Mouse (Mus musculus) skeletal muscle tissue, adult 2 months (tissue): Measurements from ENCODE around the gene Ube2t.

Source experiments
- DNase-seq: peaks from one replicate; pipeline ENCODE4 v3.0.0-alpha.2; 2012; ENCODE audit warnings: low read depth, low spot score

Ube2t gene

DNA sequence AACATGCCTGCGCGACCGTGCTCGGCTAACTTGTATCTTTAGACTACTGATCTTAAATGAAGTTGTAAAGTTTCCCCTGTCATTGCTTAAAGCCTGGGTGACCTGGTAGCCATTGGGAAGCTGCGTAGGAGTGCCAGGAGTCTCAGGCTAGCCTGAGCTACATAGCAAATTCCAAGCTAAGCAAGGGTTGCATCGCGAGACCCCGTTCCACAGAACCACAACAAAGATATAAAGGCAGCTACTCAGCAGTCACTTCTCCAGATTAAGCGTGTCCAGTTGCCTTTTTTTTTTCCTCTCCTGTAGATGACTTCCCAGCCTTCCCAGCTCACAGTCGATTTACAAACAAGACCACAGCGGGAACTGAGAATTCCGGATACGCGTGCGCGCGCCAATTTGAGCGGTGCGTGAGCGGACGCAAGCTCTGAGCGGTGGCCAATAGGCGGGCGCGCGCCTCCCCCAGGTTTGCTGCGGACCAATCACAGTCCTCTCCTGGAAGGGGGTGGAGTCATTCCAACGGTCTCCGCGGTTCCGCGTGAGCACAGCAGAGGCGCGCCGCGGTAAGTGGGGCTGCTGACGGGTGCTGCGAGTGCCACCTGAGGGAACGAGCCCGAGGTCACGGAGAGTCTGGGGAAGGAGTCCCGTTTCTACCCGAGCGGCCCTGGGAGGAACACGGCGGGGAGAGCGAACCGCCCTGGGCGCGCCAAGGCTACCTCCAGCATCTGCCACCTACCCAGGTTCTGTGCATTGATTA, at the start of gene Ube2t:
TSS of gene Ube2t (plus strand) at position 513 of the 751 bp plus-strand sequence.
- peak; percentile 91 for DNase-seq

DNA sequence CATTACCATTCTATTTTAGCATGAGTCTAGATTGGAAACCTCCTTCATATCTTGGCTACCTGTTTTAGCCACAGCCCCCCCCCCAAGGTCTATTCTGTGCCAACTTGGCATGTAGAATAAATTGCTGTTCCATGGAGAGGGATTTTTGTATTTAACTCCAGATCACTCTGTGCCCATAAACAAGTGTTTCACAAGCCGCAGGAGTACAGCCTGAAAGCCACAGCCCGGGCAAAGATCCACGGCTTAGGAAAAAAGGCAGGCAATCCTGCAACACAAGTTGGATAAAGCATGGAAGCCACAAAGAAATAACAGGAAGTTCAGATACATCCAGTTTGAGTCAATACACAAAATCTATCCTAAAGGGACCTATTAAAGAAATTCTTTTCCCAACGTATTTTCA, 48.8 kb upstream of the Ube2t start:
- peak; percentile 86 for DNase-seq

DNA sequence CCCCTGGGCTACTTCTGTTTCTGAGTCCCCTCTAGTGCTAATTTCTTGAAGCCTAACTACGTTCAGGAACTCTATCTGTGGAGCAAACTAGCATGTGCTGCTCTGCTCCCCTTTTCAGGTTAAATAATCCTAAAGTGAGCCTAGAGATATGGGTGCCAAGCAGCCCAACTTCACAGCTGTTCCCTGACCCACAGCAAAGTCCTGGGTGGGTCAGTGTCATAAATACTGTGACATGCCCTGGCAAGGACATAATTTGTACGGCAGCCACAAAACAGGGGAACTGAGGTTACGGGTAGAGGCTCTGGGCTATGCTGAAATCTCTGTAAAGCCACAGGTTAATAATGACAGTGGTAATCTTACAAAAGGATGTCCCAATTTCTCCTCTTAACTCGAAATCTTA, 46.9 kb upstream of the Ube2t start:
- peak; percentile 64 for DNase-seq

DNA sequence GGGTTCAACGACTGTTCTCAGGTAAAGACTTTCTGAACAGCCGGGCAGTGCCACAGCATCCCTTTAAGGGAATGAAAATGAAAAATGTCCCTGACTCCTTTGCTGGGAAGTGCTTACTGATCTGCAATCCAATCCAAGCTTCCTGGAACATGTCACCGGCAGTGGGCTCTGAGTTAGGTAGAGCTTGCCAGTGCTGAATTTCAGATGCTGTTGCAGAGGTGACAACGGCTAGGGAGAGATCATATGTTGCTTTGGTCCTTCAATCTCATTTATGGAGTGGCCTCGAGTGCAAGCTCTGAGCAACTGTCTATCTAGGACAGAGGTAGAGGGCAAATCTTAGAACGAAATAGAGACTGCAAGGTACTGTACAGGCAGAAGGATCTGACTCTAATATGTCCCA, 43.4 kb upstream of the Ube2t start:
- DNase-seq: peak; percentile 89

DNA sequence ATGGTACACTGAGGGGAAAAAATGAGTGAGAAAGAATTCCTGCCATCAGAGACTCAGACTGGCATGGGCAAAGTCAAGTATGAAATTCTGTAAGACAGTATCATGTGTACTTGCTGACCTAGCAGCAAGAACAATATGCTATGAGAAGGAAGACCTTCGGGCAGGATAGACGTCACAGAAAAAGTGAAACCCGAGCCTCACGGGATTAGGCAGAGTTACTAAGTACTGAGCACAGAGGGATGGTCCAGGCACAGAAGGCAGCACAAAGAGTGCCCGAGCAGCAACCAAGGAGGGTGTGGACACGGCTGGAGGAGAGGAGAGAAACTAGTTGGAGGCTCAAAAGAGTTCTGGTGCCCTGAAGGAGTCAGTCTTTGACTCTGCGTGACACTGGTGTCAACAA, 29.9 kb upstream of the Ube2t start:
- DNase-seq: peak; percentile 79

DNA sequence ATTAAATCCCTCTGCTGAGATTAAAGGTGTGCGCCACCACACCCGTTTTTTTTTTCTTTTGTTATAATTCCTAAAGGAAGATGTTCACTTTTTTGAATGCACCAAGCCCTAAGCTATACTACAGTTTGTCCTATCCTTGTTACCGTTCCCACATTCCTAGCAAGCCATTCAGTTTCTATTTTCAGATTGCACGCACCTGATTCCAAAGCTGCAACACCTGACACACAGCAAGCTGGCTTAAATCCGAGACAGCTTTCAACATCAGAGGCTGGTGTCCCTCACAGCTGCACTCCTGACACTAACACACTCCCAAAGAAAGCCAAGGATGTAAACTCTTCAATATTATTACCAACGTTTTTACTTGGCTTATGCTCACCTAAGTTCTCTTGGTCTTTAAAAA, 26.0 kb upstream of the Ube2t start:
- DNase-seq: peak; percentile 46

DNA sequence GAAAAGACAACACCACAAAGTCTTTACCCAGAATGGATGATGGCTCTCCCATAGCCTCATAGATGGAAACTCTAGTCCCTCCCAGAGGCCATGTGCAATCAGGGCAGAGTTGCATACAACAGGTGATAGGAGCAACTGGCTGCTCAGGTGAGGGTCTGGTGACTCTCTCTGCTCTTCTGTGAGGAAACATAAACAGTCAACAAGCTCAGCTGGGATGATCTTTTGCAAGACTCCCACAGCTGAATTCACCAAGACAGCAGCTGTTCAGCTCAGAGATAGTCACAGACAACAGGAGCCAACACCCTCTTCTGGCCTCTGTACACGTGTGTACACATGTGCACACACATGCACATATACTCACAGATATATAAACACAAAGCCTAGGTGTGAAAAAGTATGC, 24.1 kb upstream of the Ube2t start:
- DNase-seq: no peak

DNA sequence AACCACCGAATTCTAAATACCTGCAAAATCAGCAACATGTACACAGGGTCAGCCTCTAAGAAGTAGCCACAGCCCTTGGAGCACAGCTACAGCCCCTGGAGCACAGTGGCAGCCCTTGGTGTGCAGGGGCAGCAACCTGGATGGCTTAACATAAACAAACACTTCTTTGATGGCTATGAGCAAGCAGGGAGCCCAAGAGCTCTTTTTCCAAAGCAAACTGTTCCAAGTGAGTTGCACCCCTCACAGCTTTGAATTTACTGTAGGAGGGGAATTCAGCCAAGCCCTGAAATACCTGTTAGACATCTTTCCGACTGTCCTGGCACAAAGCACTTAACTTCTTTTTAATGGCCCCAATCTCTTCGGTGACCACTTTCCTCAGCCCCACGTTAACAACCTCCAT, 21.5 kb upstream of the Ube2t start:
- DNase-seq: no peak

DNA sequence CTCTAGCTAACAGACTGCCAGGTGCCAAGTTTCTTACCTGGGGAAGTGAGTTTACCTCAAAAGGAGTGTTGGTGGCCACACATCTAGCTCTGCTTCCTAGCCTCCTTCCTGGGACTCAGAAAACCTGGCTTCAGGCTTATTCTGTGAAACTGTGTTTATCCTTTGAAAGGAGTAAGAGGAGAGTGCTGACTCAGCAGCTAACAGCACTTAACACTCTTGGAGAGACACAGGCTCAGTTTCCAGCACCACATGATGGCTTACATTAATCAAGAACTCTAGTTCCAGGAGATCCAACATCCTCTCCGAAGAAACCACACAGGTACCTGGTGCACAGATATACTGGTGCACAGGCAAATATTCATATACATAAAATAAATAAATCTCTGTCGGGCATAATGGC, 19.5 kb upstream of the Ube2t start:
- no peak for DNase-seq

DNA sequence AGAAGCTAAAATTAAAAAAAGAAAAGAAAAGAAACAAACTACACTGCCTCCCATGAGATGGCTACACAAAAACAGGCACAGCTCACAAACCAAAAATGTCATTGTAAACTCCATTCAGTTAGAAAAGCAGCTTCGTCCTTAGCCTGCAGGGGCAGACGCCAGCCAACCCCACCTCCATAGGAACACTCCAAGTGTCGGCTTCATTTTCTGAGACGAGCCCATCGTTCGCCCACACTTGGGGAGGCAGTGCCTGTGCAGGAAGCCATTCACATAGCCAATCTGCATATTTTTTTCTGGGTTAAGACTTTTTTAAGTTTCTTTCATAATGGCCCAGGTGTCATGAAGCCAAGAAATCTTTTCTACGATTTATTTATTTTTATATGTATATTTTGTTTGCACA, 14.8 kb upstream of the Ube2t start:
- no peak for DNase-seq

DNA sequence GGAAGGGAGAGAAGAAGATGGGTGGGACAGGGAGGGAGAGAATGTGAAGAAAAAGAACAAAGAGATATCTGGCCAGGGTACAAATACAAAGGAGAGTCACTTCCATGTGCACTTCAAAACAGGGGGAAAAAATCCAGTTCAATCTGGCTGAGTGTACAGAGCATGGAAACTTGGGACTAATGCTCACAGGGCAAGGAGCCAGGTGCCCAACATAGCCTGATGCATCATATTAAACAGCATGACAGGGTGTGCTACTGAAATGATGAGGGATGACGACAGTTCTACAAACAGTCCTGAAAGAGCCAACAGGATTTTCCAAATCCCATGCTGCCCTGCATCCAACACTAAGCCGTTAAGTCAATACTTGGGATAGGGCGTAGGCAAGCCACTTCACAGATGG, 12.4 kb upstream of the Ube2t start:
- DNase-seq: peak; percentile 69

DNA sequence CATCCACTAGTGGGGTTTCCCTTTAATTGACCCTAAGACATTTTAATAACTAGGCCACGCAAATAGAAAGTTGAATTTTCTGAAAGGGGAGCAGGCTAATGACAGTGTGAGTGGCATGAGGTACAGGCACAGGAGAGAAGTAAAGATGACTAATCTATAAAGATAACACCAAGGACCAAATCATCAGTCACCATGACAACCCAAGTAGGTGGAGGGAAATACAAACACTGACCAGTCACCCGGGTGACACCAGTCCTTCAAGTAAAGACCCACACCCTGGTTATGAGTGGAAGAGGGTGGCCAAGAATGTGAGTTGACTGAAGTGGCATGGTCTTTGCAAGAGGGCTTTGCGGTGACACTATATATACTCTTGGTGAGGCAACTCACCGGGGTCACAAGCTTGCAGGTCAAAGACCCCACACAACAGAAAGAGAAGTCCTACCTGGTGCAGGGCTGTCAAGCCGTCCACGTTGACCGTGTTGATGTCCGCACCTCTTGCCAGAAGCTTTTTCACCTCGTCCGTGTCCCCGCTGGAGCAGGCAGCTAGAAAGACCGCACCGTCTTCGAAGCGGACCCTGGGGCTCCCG, 7.2 kb upstream of the Ube2t start:
- peak; percentile 33 for DNase-seq

DNA sequence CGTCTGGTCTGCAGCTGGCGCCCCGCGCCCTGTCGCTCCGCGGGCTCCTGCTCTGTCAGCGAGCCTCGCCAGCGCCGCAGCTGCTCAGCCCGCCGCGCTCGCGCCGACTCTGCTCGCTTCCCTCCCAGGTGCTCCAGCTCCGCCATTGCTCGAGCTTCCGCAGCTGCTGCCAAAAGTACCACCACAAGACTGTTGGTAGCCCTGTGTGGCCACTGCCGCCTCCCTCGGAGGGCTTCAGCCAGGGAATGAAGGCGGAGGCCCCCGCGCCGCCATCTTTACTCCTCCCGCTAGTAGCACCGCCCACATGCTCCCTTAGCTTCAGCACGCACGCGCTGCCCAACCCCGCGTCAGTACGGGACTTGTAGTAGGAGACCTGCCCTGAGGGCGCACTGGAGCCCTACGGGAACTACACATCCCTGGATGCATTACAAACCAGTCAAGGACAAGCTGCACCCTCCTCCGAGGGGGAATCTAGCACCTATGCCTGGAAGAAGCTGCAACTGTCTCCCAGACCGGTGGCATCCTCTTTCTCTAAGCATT, 6.7 kb upstream of the Ube2t start, which contains the start of gene Ppp1r12b:
TSS of gene Ppp1r12b (minus strand) at position 306 of the 540 bp plus-strand sequence.
- peak; percentile 98 for DNase-seq

DNA sequence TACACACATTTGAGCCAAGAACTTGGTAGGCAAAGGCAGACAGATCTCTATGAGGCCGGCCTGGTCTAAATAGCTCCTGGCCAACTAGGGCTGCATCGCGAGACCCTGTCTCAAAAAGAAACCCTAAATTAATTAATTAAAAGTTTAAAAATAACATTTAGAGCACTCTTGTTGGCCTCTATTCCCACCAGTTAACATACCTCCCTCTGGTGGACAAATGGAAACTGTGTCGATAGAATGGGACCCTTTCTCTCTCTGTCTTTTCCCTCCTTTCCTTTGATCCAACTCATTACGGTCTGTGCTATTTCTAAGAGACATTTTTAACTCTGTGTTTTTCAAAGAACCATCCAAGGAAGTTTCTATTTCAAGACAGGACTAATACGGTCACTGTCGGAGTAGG, 1.7 kb upstream of the Ube2t start:
- DNase-seq: no peak

DNA sequence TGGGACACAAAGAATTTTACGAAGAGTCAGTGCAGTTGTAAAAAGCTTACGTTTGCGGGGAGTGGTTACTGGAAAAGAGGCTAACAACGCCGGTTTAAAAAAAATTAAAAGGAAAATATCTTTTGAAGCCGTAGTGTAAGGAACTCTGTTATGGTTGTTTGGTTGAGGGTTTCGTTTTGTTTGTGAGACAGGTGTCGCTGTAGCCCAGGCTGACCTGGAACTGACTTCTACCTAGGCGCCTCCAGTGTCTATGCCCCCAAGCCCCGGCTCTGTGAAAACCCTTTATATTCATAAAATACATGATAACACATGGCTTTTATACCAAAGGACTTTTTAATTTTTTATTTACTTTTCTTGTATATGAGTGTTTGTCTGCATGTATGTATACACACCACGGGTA, 456 bp downstream of the Ube2t start:
- DNase-seq: no peak

DNA sequence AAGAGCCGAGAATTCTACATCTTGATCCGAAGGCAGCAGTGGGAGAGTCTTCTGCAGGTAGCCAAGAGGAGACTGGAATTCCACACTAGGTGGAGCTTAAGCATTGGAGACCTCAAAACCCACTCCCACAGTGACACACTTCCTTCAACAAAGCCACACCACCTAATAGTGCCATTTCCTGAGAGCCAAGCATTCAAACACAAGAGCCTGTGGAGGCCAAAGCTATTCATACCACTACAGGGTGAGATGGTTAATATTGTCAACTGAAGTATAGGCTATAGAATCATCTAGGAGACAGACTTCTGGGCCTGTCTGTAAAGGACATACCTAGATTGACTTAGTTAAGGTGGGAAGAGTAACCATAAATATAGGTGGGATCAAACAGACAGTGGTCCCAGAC, 3.1 kb downstream of the Ube2t start:
- no peak for DNase-seq

DNA sequence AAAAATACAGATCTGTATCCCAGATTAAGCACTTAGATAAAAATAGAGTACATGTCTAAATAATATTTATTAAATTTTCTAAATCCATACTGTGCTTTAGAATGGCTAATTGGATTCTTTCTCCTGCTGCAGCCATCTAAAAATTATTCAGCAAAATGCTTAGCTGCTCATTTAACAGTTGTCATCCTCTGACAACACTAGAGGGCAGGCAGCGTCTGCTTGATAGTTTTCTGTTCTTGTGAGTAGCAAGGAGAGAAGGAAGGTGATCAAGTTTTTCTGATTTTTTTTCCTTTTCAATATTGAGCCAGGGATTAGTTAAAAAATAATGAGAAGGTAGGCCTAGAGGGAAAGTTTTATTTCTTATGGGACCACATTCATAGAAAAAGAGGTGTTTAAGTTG, 10.6 kb downstream of the Ube2t start:
- DNase-seq: no peak

DNA sequence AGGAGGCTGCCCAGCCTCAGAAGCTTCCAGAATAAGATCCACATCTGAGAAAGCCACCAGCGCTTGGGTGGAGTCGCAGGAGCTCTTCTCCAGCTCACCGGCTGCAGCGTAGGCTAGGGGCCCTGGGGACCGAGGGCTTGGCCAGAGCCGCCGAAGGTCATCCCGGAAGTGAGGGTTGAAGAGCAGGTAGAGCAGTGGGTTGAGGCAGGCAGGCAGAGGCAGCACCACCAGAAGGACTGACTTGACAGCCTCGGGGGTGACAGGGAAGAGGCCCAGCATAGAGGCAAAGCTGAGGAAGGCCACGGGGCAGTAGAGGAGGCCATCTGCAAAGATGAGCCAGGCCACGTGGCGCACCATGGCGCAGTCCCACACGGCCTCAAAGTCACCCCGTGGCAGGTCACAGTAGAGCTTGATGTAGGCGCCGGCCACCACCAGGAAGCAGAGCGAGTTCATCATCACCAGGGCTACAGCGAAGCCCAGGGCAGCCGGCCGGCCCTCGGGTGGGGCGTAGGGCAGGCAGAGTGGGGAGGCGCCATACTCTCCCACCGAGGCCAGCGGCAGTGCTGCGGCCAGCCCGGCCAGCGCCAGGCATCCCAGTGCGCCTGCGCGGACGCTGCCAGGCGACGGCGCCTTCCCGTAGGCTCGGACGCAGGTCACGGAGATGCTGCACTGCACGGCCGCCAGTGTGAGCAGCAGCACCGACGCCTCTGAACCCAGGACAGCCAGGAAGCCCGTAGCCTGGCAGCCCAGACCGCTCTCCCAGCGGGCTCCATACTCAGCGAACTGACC, 25.0 kb downstream of the Ube2t start:
- DNase-seq: peak; percentile 46

DNA sequence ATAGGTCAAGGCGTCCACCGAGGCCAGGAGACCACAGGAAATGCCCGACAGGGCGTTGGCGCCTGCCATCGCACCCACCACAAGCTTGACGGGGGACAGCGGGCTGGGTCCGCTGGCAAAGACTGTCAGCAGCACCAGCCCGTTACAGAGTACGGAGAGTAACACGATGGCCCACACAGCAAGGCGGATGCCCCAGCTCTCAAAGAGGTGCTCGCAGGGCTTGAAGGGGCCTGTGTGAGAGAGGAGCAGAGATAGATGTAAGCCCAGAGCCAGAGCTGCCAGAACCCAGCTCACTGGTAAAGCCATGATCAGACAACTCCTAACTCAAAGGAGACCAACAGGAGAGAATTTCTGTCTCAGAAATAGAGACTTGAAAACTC, 25.6 kb downstream of the Ube2t start:
- no peak for DNase-seq

DNA sequence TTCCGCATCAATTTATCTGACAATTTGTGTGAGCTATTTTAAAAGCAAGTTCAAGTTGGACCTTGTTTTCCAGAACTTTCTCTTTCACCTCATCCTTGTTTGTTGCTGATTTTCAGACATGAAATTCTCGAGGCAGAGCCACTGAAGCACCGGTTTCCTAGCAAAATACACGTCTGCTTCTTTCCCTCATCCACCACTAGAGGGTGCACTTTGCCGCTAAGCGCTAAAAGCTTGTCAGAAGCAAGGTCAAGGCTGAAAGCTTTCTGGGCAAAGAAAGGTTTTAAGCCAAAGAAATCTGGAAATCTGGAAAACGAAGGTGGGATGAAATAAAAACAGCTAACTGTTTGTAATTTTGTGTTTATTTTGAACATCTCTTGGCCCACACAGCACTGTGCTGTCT, 27.0 kb downstream of the Ube2t start:
- DNase-seq: peak; percentile 70

DNA sequence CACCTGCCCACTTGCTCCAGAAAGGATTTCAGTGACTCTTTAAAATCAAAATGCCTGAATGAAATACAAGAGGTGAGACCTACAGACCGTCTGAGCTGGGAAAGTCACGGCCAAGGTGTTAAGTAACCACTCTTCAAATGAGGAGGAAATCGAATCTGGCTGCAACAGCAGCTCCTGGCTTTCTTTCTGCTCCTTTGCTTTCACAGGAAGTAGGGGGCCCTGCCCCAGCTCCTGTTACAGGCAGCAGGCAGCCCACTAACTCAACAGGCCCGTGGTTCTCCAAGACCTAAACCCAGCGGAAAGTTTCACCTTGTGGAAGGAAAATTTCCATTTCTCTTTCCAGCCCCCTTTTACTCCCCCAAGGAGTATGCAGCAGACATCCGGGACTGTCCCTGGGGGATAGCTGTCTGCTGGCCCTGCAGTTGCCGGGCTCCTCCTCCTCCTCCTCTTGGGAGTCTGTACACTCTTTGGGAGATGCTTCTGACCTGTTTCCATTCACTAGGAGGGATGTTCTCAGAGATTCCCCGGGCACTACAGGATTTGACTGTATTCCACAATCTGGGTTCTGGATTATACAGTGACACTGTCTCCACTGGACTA, 29.8 kb downstream of the Ube2t start:
- DNase-seq: no peak

DNA sequence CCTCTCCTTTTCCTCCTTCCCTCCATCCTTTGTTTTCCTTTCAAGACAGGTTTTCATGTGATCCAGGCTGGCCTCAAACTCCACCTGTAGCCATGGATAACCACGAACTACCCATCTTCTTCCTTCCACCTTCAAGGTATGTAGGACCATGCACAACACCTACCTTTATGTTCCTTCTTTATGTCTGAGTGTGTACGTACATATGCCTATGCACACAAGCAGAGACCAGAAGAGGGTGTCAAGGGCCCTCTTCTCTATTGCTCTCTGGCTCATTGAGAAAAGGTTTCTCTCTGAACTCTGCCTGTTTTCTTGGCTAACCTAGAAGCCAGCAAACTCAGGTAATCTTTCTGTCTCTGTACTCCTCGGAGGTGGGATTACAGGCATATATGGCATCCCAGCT, 32.4 kb downstream of the Ube2t start:
- no peak for DNase-seq
